Mouse (Mus musculus): Measurements from ENCODE around the gene Fgd6.

DNA sequence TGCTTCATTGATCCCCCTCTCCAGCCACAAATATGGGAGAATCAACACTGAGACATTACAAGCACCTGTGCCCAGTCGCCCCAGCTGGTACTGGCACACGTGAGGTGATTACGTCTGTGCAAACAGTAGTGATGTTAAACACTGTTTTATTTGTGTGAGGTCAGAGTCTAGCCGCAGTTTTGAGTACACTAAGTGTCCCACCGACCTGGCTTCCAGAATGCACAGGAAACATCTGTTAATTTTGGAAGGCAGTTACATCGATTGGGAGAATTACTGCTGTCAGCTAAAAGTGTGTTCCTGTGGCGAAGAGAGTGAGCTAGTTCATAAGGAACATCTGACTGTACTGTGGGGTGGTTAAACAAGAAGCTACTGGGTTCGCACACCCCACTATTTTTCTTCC is 24.4 kb downstream of the Fgd6 start:
- TF ChIP-seq CTCF (IDR thresholded peaks at IDR 0.05; ENCODE audit: control insufficient read depth, insufficient read depth, insufficient replicate concordance, low read depth, low read length) (no peak), POLR2A (IDR thresholded peaks at IDR 0.05; ENCODE audit: control insufficient read depth, low read depth, low read length) (no peak)

Data from testis, adult 2 months (tissue).